Mouse (Mus musculus) liver, adult 2 months (tissue): ENCODE measurements around the gene Klf13.

ENCODE experiments used
- CTCF ChIP-seq: fragments of 200-500 bp; IDR thresholded peaks from 2 replicates; pipeline ENCODE4 v1.5.1; 2011; ENCODE audit warnings: low read depth, low read length, control low read depth
- POLR2A ChIP-seq: fragments of 200-500 bp; IDR thresholded peaks from 2 replicates; pipeline ENCODE4 v1.6.1; 2011; ENCODE audit warnings: low read length, control low read depth; ENCODE audit not compliant: insufficient read depth; ENCODE audit errors: extremely low read depth

GRCm38 (mm10) chr7:63910225-63910624 is 28.5 kb downstream of the Klf13 start:
- TF ChIP-seq POLR2A (no peak), CTCF (no peak)
